Mouse (Mus musculus): Measurements from ENCODE around the gene Grin2c. TPM values are rescaled to one million over a fixed set of nuclear protein-coding genes. Genes with fewer than 3 reads are reported as not detected.

Gene Grin2c
- total RNA-seq, 2 experiments from 2014 or later = 14.7 to 21.6 TPM

GRCm38 (mm10) chr11:115270148-115270861 is 3.3 kb upstream of the Grin2c start:
- intact Hi-C loops (cut with DNase I) = loop anchor here (1.0 to 5.0 kb wide), 2 partner anchors 67 to 188 kb away; no protein-coding TSS in a partner anchor
- DNase-seq (ENCODE audit: extremely low spot score in 1 of 2, low spot score in 2 of 2) = peak; percentile 76 to 86

GRCm38 (mm10) chr11:115269330-115270066 is 2.5 kb upstream of the Grin2c start:
- peak in 1 of 2 experiments; percentile 43 for DNase-seq (ENCODE audit: extremely low spot score in 1 of 2, low spot score in 2 of 2)
- intact Hi-C loops (cut with DNase I) = loop anchor here (1.0 to 5.0 kb wide), 2 partner anchors 66 to 187 kb away; no protein-coding TSS in a partner anchor

DNA sequence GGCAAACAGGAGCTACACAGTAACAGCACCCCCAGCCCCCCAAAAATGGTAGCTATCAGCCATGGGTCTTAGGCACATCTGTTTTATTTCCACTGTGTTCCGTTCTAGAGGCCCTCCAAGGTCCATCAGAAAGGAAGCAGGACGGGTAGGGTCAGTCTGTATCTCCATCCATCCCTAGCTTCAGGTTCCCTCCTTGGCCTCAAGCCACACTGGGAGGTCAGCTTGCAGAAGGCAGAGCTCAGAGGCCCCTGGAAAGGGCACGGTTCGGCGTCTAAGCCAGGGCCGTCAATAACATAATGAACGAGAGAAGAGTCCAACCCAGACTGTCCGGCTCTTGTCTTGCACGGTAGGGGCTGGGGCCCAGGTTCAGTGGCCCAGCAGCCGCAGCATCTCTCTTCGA is 915 bp upstream of the Grin2c start:
- no peak for DNase-seq (ENCODE audit: extremely low spot score in 1 of 2, low spot score in 2 of 2)
- intact Hi-C loops (cut with DNase I) = no loop called here

DNA sequence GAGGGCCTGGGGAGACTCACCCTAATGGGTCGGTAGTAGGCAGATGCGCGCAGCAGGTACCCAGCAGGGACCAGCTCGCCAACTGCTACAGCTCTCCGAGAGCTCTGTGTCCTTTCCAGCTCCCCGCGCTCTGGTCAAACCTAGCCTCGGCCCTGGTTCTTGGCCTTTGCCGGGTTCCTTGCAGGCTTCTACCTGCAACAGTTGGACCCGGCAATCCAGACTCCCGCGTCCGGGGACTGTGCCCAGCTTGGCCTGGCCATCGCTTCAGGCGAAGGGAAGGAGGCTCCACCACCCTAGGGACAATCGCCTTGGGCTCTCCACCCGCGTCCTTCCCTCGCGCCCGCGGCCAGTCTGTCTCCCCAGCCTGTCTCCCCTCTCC is 654 bp downstream of the Grin2c start:
- intact Hi-C loops (cut with DNase I) = no loop called here
- DNase-seq (ENCODE audit: extremely low spot score in 1 of 2, low spot score in 2 of 2) = no peak

DNA sequence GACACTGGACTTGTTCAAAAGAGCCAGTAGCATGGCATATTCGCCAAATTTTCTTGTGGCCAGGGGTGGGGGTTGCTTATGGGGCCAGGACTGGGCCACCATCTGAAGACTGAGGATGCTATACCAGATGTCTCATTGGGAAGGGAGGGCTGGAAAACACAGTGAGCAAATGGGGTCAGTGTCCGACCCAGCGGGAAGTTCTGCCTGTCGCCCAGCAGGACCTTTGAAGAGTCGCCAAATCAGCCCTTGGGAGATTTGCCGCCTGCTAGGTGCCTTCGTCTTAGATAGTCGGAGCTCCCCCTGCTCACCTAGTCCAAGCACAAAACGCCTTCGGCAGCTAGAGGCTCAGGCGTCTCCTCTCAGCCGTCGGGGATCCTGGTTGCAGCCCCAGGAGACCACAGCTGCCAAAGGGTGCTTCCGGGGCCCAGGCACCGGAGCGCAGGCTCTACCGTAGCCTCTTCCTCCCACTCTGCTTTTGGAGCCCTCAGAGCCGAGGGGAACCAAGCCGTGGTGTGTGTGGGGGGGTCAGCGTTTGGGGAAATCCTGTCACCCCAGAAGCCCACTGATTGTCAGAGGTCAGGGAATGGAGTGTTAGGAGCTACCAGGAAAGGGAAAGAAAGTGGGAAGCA is 1.2 kb downstream of the Grin2c start:
- DNase-seq (ENCODE audit: extremely low spot score in 1 of 2, low spot score in 2 of 2) = no peak
- intact Hi-C loops (cut with DNase I) = no loop called here

GRCm38 (mm10) chr11:115264862-115265668 is 2.0 kb downstream of the Grin2c start:
- peak in 1 of 2 experiments; percentile 45 for DNase-seq (ENCODE audit: extremely low spot score in 1 of 2, low spot score in 2 of 2)
- intact Hi-C loops (cut with DNase I) = no loop called here

DNA sequence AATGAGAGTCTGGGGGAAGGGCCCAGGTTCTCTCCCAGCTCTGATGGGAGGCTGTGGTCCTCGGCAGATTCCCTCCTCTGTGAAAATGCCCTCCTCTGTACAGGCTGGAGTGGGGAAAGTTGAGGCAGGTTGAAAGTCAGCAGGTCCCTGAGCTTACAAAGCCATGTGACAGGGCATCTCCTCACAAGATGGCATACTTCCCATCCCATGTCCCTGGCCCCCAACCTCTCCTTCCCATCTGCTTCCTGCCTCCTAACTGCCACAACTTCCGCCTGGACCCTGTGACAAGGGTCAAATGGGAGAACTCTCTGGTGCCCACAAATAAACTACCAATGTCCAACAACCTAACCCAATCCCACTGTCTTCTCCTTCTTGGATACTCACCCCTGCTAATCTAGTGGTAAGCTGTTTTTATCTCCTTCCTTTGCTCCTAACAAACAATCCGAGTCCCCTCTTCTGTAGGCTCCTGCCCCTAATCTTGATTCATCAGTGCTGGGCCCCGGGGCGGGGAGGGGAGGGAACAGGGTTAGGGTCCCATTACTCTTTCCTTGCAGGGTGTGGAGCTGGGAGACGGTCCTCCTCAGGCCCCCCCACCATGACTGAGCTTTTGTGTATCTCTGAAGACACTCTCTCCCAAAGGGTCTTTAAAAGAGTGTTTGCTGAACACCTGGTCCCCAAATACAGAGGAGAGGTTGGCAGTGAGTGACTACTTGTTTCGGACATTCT is 2.7 kb downstream of the Grin2c start:
- intact Hi-C loops (cut with DNase I) = no loop called here
- no peak for DNase-seq (ENCODE audit: extremely low spot score in 1 of 2, low spot score in 2 of 2)

GRCm38 (mm10) chr11:115262954-115263353 is 4.1 kb downstream of the Grin2c start:
- intact Hi-C loops (cut with DNase I) = no loop called here
- DNase-seq (ENCODE audit: extremely low spot score in 1 of 2, low spot score in 2 of 2) = no peak

DNA sequence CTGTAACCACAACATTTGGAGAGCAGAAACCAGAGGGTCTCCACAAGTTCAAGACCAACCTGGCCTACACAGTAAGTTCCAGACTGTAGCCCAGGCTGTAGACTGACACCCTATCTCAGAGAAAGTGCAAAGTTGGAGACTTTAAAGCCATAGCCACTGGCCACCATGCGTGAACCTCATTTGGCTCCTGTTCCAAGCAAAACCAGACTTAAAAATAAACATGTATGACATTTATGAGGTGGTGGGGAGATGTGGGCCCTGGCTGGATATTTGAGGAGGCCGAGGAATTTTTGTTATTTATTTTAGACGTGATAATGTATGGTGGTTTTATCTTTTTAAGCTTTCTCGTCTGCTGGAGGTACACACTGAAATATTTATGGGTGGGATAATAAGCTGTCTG is 7.9 kb downstream of the Grin2c start:
- no peak for DNase-seq (ENCODE audit: extremely low spot score in 1 of 2, low spot score in 2 of 2)
- intact Hi-C loops (cut with DNase I) = no loop called here

- intact Hi-C loops (cut with DNase I) = no loop called here
- DNase-seq (ENCODE audit: extremely low spot score in 1 of 2, low spot score in 2 of 2) = no peak
Measured at GRCm38 (mm10) chr11:115257775-115258510, 9.1 kb downstream of the Grin2c start.

DNA sequence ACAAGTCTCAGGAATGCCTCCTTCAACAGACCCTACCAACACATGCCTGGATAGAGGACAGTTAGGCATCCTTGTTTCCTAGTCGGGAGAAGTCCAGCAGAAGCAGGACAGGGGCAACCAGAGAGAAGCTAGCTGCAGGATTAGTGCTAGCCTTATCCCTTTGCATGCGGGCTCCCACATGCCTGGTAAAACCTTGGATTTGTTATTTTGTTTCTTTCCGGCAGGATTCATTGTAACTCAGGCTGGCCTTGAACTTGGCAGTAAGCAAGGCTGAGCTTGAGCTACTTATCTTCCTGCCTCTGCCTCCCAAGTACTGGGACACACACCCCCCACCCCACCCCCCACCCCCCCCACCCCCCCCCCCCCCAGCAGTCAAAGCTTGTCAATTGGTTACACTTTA is 15.8 kb downstream of the Grin2c start:
- no peak for DNase-seq (ENCODE audit: extremely low spot score in 1 of 2, low spot score in 2 of 2)
- intact Hi-C loops (cut with DNase I) = no loop called here

DNA sequence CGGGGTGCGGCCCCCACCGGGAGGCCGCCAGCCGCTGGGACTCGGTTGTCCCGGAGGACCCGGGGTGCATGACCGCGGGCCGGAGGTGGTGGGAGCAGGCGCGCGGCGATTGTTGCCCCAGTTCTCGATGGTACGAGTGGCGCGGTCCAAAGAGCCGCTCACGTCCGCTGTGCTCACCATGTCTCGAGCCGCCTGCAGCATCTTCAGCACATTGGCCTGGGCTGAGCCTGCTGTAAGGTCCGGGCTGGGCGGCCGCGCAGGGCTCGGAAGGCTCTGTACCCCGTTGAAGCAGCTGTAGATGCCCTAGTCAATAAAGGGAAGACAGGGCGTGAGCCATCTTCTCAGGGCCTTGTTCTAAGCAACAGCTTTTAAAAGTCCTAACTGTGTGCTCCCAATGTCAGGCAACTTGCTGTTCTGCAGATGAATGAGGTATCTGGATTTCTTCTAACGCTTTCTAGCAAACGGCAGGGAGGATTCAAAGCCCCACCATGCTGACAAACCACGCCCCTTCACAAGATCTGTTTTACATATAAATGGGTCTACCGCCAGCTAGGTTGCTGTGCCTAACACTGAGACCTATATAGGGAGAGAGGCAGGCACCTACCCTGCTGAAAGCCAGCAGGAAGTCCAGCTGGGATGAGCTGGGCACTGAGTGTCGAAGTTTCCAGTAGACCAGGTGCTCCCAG is 16.5 kb downstream of the Grin2c start:
- intact Hi-C loops (cut with DNase I) = no loop called here

GRCm38 (mm10) chr11:115249721-115250404 is 17.2 kb downstream of the Grin2c start:
- intact Hi-C loops (cut with DNase I) = no loop called here
- peak in 1 of 2 experiments; percentile 49 for DNase-seq (ENCODE audit: extremely low spot score in 1 of 2, low spot score in 2 of 2)

More for the DNA sequence above, 16.5 kb downstream of the Grin2c start:
- no peak for DNase-seq (ENCODE audit: extremely low spot score in 1 of 2, low spot score in 2 of 2)

- intact Hi-C loops (cut with DNase I) = no loop called here
- no peak for DNase-seq (ENCODE audit: extremely low spot score in 1 of 2, low spot score in 2 of 2)
Measured at GRCm38 (mm10) chr11:115247945-115248344, 19.1 kb downstream of the Grin2c start.

- intact Hi-C loops (cut with DNase I) = no loop called here
- DNase-seq (ENCODE audit: extremely low spot score in 1 of 2, low spot score in 2 of 2) = no peak
Measured at GRCm38 (mm10) chr11:115247240-115247639, 19.8 kb downstream of the Grin2c start.

GRCm38 (mm10) chr11:115246386-115246785 is 20.7 kb downstream of the Grin2c start:
- no peak for DNase-seq (ENCODE audit: extremely low spot score in 1 of 2, low spot score in 2 of 2)
- intact Hi-C loops (cut with DNase I) = no loop called here

GRCm38 (mm10) chr11:115244840-115245239 is 22.2 kb downstream of the Grin2c start:
- no peak for DNase-seq (ENCODE audit: extremely low spot score in 1 of 2, low spot score in 2 of 2)

More at GRCm38 (mm10) chr11:115244840-115245239, 22.2 kb downstream of the Grin2c start:
- intact Hi-C loops (cut with DNase I) = no loop called here

Measured in left cerebral cortex, postnatal 10 days (tissue).